Mouse (Mus musculus) hindlimb bud, embryonic 11.5 days (tissue): Measurements from ENCODE around the gene Cyp2j13.
"Not testable (repeated sequence)": the region's sequence is repeated elsewhere in the genome, so short reads cannot be mapped to it uniquely, and the experiment has no call there.

Experiments used
- DNase-seq: peaks from one replicate; pipeline ENCODE4 v3.0.0-alpha.2; 2012; ENCODE audit warnings: low read depth, low spot score; ENCODE audit errors: extremely low spot score

Gene Cyp2j13

GRCm38 (mm10) chr4:96077261-96078125 lies at the start of gene Cyp2j13:
TSS of gene Cyp2j13 (minus strand) at chr4:96077546.
- DNase-seq, result peak; percentile 5

DNA sequence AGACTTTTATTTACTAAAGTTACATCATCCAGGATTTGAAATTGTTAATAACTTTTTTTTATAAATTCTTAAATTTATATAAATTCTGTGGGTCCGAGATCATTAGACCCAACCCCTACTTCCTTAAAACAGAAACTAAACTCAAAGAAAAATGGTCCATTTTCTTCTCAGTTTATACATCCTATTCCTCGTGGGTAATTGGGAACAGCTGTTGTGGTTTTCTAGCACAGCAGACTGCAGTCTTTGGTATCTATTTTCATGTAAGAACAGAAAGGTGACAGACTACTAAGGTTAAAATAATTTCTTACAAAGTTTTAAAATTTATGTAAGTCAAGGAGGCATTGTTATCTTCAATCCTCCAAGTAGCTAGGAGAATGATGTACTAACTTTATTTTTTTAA lies 19.5 kb upstream of the Cyp2j13 start:
- no peak for DNase-seq

GRCm38 (mm10) chr4:96091869-96092268 lies 14.5 kb upstream of the Cyp2j13 start:
- no peak for DNase-seq

DNA sequence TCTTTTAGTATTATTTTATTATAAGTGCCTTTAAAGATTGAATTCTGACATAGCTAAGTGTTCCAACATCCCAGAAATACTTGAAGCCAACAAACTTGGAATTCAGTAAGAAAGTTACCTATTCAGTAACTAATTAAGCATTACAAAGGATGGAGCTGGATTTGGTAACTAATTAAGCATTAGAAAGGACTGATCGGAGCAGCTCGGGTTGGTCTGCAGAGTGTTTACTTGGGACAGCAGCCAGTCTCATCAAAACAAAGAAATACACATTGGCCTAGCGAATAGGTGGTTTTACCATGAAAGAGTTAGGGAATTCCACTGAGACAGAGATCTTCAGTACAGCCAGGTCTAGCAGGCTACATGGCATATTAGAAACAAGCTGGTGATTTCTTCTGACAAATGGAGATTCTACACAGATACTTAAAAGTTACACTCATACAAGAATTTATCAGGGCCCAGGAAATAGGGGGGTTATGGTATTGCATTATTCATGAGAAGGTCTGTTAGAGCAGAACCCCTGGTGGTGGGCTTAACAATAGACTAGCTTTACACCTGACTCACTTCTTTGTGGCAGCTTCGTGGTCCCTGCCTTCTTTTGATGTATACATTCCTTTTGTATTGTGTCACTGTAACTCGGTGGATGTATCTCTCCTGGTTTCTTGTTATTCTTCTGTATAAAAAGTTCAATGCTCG lies 12.2 kb upstream of the Cyp2j13 start:
- not testable (repeated sequence) for DNase-seq

GRCm38 (mm10) chr4:96078308-96078707 lies 962 bp upstream of the Cyp2j13 start:
- no peak for DNase-seq

DNA sequence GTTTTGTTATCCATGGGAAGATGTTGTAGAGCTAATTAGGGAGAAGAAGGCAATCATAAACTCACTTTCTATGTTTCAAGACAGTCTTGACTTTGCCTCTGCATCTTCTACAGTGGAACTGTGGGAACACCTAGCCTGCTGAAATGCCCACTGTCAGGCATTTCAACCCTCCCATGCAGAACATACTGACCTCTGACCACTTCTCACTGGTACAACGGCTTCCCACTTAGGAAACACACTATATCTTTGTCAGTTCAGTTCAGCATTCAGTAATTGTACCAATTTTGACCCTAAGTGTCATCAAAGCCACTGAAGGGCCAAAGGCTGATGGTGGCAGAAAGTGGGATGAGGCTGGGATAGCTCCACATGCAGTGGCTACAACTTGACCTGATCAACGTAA lies 15.3 kb downstream of the Cyp2j13 start:
- DNase-seq, result no peak

DNA sequence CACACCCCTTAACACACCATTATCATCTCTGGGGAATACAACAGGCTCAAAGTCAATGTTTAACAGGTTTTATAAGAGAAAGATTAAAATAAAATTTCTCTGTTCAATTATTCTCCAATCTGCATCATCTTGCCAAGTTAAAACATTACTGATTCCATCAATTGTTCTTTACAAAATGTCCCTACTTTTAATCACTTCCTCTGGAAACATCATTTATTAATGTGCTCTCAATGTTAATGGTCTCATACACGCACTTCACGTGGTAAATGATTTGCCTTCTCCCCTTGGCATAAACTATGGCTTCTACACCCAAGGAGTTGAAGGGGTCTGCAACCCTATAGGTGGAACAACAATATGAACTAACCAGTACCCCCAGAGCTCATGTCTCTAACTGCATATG lies 17.2 kb downstream of the Cyp2j13 start:
- DNase-seq, result no peak

DNA sequence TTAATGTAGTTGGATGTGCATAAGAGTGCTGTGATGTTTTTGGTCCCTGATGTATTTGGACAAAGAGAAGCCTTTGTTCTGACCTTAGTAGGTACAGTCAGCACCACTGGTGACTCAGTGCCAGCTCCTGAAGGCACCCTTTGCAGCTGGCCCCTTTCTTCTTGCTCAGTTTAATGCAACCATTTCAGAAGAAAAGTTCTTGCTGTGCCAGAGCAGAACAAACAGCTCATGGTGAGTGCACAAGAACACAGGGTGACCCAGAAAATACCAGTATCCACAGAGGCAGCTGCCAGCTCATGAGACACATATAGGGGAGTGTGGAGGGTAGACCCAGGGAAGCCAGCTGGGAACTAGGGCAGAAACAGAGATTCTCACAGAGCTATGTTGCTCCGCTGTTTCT lies 48.9 kb downstream of the Cyp2j13 start:
- no peak for DNase-seq

DNA sequence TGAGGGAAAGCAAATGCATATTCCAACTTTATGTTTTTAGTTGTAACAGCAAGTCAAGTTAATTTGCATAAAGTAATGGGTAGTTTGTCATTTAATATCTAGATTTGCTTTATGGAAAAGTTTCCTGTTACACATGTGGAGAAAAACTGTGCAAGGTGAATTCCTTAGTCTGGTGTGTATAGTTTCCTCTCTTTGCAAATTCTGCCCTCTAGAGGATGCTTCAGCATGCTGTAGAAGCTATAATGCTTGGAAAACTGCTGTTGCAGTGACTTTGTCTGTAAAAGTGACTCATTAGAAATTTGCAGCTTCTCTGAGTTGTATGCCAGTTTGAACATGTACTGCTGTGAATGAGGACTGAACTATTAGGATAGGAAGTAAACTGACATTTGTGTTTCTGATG lies 54.5 kb downstream of the Cyp2j13 start:
- DNase-seq, result peak; percentile 2

DNA sequence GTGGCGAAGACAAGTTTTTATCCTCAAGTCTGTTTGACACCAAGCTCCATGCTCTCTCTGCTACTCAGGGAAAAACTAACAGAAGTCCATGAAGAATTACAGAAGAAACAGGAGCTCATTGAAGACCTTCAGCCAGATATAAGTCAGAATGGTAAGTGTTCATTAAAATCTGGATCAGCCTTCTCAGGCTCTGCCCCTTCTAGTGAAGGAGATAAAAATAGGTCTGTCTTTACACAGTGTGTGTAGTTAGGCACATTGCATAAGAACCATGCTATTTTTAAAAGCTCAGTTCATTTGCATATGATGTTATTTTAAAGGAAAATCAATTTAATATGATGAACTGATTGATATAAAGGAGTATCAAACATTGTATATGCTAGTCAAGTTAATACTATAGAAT lies 60.5 kb downstream of the Cyp2j13 start:
- no peak for DNase-seq

- DNase-seq, result not testable (repeated sequence)
Observed at GRCm38 (mm10) chr4:95982221-95982620, 95.1 kb downstream of the Cyp2j13 start.
